Mouse (Mus musculus) layer of hippocampus, adult 8-10 months (tissue): Measurements from ENCODE around the gene Cops7b. TPM values are rescaled to one million over a fixed set of nuclear protein-coding genes. Genes with fewer than 3 reads are reported as not detected.
"Not testable (repeated sequence)": the region's sequence is repeated elsewhere in the genome, so short reads cannot be mapped to it uniquely, and the experiment has no call there.

Source experiments
- DNase-seq, 2 experiments: peaks; one replicate each; pipeline ENCODE4 v3.0.0; 2022; ENCODE audit warnings: low spot score in 2 of 2
- total RNA-seq, 4 experiments: library from RNA; stranded (reverse); gene quantifications; 2 replicates each; pipeline ENCODE4 v1.2.4; 2022

Cops7b gene
- 10 to 100 TPM; 18.7 to 21.5 (median 19.8) TPM for total RNA-seq

DNA sequence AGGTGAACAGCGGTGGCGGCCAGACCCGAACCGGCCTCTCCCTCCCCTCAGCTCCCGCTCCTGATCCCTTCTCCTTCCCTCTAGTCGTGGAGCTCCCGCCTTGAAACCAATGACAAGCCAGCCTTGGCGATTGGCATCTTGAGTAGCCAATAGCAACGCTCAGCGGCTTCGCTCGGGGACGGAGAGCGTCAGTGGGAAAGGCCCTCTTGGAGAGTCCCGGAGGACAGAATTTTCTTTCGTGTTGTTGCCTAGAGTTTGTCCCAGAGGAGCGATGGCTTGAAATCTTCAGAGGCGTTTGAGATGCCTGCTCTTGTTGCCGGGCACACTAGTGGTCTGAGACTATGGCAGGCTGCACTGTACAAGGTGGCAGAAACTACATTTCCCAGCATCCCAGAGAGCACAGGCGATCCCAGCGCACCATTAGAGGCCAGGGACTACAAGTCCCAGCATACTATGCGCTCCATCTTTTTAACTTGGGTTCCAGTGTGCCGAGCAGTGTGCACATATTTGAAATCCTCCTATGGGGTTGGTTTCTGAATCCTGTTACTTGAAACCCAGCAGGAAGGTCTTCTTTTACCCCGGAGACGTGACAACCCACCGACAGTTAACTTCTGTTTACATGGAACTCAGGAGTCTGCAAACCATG is at the start of gene Cops7b, which contains the start of gene Pde6d:
TSS of gene Cops7b (plus strand) at position 454 of the 646 bp plus-strand sequence.
TSS of gene Pde6d (minus strand) at position 179 of the 646 bp plus-strand sequence.
- peak; percentile 95 to 98 for DNase-seq

DNA sequence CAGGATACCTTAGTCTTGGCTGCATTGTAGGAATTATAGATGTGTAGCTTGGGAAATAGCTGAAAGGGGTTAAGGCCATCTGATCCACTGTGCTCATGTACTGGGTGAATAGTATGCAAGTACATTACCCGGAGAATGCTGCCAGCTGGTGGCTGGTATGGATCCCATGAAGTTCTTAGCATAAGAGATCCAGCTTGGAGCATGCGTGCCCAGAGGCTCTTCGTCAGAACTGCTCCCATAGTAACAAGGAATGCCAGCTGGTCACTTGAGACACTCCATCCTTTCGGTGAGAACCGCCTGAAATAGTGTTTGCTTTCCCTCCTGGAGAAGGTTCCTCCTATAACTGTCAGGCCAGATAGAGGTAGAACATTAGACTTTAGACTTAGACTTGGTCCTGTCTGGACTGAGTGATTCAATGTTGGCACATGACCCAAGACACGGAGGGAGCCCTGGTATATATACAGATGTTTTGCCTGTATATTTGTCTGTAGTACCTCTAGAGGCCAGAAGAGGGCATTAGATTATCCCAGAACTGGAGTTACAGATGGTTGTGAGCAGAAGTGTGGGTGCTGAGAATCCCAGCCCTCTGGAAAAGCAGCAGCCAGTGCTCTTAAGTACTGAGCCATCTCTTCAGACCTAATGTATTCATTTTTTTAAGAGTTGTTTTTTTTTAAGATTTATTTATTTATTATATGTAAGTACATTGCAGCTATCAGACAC is 49.1 kb upstream of the Cops7b start:
- DNase-seq: peak; percentile 38 to 44

DNA sequence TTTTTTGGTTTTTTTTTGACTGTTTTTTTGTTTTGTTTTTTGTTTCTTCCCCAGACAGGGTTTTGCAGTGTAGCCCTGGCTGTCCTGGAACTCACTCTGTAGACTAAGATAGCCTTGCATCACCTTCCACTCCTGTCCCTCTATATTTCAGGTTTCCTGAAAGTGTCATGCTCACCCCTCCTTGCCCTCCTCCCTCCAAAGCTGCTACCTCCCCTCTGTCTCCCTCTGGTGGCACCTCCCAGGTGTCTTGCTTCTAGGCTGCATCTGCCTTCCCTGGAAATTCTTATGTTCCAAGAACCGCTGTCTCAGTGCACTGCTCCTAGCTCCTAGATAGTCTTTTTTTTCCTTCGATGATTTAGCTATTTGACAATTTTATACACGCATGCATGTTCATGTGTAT is 44.3 kb upstream of the Cops7b start:
- no peak for DNase-seq

DNA sequence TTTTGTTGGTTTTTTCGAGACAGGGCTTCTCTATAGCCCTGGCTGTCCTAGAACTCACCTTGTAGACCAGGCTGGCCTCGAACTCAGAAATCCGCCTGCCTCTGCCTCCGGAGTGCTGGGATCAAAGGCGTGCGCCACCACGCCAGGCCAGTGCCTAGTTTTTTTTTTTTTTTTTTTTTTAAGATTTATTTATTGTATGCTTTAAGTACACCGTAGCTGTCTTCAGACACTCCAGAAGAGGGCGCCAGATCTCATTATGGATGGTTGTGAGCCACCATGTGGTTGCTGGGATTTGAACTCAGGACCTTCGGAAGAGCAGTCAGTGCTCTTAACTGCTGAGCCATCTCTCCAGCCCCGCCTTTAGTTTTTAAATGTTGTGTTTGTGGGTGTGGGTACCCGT is 43.1 kb upstream of the Cops7b start:
- not testable (repeated sequence) for DNase-seq

DNA sequence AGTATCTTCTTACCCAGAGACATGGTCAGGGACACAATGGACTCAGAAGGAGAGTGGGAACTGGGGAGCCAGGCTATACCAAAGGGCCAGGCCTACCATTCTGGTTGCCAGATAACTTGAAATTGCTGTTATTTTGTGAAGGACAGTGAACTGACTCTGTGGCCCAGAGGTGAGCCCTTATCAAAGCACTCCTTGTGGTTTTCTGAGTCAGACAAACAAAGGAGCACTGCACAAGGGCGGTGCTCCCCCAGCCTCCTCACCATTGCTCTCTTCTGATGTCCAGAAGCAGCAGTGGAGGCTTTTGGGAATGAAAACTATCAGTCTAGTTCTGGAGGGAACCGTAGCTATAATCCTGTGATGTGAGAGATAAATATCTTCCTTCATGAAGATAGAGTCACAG is 40.1 kb upstream of the Cops7b start:
- DNase-seq: no peak

DNA sequence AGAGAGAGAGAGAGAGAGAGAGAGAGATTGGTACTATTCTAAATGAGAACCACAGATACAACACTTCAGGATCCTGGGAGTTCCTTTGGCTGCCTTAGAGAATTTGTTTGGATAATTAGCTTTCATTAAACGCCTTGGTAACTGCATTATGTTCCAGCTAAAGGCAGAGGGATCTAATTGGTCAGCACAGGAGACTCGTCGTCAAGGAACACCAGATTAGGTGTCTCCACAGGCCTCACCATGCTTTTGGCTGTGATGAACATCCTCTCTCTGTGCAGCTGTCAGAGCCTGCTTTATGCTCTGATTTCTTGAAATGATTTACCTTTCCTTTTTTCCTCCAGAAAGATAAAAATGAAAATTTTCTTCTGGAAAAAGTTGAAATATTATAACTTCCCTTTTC is 35.9 kb upstream of the Cops7b start:
- DNase-seq: no peak

DNA sequence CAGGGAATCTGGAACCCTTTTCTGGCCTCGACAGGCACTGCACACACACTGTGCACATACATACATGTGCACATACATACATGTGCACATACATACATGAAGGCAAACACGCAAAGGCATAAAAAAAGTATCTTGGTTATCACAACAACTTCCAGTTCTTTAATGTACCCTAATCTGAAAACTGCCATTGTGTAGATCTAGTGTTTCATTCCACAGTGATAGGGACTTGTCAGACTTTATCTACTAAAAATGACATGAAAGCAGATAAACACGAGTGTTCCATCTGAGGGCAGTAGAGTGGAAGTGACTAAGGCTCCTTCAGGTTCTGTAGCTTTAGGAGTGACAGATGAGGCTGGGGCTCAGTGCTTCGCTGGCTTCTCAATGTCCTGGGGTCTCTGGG is 31.4 kb upstream of the Cops7b start:
- no peak for DNase-seq

DNA sequence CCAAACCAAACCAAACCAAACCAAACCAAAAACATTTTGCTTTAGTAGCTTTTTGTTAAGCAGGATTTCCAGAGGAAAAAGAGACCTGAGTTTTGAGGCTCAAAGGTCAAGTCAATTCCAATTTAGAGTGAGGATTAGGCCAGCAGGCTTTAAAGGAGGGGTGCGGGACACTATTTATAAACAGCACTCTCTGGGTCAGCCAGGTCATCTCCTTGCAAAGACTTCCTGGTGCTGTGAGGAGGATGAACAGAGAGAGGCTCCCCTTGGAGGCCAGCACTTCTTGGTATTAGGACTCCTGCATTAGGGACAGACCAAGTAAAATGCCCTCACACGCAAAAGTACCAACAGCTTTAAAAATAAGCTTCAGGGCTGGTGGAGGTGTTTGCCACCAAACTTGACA is 30.8 kb upstream of the Cops7b start:
- DNase-seq: no peak

DNA sequence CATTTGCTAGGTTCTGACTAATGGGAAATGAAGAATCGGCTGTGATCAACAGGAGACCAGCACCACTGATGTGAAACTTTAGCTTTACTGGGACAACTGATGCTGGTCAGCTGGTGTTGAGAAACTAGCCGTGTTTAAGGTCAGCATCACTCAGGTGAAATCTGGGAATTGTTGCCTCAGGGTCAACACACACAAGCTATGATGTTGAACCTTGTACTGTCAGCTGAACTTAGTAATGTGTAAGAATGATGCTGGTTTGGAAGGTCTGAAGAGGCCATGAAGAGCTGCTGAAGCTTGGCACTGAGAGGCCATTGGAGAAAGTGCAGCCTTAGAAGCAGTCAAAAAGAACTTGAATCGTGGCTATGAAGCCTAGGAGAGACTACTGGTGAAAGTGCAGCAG is 27.0 kb upstream of the Cops7b start:
- no peak for DNase-seq

DNA sequence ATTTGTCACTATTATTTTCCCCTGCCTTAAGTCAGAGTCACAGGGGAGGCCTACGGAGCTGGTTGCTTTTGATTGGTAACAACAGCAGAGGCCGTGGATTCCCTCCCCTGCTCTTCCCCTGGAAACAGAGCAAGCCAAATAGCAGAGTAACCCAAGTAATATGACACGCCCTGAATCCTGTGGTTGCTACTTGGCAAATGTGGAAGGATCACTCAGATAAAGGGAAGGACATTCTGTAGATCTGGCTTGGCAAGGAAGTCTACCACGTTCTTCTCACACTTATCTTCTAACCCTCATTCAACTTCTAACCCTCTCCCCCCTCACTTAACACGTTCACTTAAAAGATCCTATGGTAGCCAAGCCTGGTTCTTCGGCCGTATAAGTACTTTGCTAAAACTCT is 24.8 kb upstream of the Cops7b start:
- DNase-seq: no peak

DNA sequence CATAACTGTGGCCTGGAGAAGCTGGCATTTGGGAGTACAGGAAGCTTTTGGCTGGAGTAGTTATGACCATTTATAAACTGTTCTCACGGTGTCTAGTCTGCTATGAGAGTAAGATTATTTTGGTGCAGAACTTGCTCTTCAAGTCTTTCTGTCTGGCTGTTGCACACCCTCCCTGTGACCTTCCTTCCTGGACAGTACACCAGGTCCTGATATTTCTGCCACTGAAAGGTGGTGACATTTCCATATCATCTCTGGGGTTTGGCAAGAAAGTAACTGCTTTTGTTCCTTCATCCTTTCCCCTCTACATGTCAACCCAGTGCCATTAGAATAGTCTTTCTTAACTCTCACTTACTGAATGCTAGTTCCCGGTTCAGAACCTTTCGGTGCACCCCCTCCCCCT is 23.5 kb upstream of the Cops7b start:
- DNase-seq: no peak

DNA sequence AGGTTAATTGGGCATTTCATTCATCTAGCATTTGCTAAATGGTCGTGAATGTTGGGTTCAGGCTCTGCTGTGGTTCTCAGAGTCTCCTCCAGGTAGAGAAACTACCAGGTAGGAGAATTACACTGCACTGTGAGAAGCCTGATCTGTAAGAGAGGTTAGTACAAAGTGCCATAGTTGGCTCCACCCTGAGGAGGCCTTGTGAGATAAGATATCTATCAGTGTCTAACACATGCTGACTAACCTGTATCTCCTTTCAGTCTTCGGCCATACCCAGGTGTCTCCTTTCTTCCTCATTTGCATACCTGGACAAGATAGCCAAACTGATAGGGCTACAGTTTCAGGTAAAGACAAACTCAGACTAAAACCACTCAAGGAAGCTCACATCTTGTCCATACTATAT is 20.0 kb upstream of the Cops7b start:
- no peak for DNase-seq

DNA sequence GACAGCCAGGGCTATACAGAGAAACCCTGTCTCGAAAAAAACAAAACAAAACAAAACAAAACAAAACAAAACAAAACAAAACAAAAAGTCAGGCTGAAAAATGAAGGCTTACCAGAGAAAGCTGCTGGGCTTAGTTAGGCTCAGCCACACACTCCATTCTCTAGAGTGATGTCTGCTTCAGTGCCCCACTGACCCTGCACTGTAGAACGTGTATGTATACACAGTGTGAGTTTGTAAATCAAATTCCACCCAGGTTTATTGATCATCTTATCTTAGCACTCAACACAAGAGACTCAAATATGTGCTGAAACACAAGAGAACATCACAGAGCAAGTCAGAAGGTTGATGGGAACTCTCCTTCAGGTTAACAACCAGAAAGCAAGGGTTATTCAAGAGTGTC is 14.3 kb upstream of the Cops7b start:
- no peak for DNase-seq

DNA sequence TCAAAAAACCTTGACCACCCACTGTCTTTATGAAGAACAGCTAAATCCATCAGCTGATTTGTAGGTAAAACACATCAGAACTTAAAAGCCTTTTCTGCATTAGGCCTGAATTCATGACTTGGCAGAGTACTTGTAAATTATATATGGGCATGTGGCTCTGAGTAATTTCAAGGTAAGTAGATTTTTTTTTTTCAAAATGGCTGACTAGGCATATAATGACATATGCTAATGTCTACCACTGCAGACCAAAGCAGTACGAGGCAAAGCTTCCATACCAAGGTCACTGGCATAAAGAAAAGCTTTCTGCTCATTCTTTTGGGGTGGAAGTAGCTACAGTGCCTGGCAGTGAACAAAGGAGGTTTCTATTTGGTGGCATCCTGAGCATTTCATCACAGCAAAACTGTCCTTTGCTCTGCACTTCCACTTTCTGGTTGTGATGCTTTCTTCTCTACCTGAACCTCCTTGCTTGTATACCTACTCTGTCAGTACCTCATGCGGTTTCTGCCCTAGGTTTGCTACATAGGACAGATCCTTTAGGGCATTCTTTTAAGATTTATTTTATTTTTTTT is 13.3 kb upstream of the Cops7b start:
- no peak for DNase-seq

DNA sequence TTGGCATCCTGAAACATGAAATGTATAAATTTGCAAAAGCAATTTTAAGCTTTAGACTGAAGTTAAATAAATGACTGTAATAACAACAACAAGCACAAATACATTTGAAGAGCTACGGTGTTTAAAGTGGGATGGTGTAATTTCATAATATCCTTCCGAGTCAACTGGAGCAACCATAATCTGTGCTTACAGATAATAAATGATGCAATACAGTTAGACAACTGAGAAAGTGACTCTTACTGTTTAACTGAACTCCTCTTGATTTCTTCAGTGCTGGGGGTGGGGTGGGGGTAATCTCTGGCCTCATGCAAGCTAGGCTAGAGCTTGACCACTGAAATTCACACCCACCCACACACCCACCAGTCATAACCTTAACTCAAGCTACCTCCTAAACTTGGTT is 11.3 kb upstream of the Cops7b start:
- no peak for DNase-seq

DNA sequence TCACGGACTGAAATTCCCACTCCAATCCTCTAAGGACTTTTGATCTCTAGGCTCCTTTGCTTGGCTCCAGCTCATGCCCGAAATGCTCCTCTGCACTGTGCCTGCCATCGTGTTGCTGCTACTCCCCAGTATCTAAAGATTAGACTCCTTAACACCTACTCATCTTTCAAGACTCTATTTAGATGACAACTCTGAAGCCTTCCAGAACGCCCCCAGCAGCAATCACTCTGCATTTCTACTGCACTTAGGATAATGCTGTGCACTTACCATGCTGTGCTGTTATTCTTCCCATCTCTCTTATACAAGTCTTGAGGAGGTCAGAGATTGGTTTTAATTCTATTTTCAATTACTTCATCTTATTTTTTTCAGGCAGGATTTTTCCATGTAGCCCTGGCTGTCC is 10.8 kb upstream of the Cops7b start:
- no peak for DNase-seq

DNA sequence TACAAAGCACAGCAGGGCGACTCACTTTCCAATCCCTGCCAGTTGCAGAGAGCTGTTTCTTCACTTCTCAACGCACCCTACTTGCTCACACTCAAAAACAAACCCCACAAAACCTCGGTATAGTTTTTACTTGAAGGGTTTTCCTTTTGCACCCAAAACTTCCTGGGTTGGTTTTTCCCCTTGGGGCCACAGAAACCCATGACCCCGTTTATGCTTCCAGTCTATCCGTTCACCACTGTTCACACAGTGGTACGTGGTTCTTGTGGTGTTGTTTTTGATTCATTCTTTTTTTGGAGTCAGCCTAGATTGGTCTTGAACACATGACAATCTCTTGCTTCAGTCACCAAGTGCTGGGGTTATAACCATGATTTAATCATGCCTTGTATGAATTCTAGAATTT is 2.3 kb upstream of the Cops7b start:
- no peak for DNase-seq

DNA sequence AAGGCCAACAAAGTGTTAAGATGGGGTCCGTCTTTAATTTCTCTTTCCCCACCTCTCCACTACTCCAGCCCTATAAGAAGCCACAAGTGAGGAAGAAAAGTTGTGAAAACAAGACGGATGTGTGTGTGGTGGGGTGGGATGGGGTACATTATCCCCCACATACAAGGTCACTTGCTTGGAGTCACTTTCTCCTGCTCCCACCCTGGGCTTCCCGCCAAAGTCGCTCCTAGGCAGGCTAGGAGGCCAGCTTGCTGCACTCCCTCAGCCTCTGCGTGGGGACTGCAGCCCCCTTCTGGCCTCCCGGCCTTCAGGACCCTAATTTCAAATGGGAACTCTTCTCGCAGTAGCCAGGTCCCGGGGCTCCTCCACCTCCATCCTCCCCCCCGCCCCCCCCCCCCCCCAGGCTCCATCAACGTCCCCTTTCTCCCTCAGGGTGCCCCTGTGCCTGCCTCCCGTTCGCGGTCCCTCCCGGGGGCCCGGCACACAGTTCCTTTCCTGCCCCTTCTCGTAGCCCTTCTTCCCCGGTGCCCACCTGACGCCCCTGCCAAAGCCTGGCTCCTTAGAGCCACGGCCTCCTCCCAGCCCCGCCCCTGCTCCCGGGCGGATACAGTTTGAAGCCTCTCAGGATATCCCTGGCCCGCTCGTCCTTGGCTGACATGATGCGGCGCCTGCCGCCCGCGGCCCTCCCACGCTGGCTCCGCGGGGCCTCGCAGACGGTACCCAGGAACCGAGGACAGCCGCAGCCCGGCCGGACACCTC is 833 bp upstream of the Cops7b start:
- DNase-seq: no peak

DNA sequence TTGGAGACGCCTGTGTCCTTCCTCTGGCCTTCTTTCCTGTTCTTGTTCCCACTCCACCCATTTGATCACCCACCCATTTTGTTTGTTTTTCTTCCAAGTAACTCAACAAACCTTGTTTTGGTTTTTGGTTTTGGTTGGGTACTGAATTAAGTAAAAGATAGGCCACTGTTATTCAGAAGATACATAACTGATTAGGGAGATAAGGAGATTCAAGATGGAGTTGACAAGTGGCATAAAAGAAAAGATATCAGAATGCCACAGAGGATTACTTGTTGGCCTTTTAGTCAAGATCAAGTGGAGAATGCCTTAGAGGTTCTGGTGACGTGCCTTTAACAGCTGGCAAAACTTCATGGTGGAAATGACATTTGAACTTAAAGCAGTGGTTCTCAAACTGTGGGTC is 1.0 kb downstream of the Cops7b start:
- DNase-seq: no peak

DNA sequence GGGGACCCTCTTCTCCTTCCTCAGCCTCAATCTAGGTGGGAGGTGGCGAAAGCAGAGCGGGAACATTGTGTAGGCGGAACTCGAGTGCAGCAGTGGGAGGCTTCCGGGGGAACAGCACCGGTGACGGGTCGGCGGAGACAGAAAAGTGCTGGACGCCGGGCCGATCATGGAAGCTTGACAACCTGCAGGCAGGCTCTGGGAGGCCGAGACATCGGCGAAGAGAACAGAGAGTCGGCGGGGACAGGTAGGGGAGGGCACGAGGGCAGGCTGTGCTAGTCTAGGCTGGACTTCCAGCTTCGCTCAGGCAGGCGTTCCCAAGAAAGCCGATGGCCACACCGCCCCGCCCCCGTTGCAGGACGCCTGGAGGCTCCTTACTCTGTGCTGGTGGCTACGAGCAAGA is 4.3 kb downstream of the Cops7b start:
- peak; percentile 56 to 73 for DNase-seq

DNA sequence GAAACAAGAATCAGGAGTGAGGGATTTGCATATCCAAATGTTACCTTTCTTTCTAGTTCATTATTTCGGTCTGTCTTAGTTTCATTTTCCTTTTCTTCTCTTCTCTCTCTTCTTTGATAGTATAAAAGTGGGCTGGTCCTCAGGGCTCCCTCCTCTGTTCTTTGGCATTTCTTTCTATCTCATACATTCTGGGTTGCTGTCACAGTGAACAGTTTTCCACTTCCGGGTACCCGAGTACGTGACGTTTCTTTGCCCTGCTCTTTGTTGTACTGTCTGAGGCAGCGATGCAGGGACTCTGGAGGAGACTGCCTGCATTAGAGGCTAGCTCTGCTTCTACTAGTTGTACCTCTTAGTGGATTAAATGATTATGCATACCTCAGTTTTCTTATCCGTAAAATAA is 11.8 kb downstream of the Cops7b start:
- no peak for DNase-seq

DNA sequence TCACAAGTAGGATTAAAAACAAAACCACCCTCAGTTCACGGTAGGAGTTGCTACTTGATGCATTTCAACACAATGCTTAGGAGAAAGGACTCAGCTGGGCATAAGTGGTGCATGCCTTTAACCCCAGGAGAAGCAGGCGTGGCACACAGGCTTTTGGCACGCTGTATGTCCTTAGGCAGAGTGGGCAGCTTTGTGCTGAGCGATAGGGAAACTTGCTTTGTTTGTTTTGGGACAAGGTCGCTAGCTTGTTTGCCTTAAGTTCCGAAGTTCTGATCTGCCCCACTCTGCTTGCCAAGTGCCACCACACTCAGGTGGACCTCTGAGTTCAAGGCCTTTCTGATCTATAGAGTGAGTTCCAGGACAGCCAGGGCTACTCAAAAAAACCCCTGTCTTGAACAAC is 12.6 kb downstream of the Cops7b start:
- no peak for DNase-seq
